Mouse (Mus musculus): ENCODE data around the gene Ankrd44.

DNA sequence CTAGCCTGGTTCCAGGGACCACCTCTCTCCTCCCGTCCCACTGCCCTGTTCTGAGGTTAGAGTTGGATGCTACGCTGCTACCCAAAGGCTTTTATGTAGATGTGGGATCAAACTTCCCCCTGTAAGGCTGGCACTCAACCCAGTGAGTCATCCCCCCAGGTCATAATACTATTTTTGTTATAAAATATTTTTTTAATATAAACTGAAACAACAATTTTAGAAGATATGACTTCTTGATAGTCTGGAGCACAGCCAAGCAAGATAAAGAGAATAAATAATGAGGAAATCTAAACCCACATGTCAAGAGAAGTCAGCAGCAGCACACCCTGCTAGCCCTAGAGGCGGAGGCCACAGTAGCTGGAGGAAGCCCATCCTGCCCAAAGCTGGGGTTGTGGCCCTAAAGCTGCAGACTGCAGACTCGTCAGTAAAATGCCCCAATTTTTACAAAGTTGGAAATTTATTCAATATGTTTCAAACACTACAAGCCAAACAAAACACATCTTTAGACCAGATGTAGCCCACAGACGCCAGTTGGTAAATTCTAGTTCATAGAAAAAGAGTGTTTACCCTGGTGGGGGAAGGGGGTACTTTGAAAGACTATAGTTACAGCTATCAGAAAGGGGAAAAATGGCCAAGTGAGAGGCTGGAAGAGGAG, 79.7 kb downstream of the Ankrd44 start:
- TF ChIP-seq POLR2A (IDR thresholded peaks at IDR 0.05; ENCODE audit: low read depth, low read length) (no peak), CTCF (IDR thresholded peaks at IDR 0.05; ENCODE audit: extremely low read depth, insufficient read length, insufficient replicate concordance, low read depth, low read length) (no peak)

All from small intestine, adult 2 months (tissue).